Mouse (Mus musculus): ENCODE measurements around the gene Chid1. TPM values are rescaled to one million over a fixed set of nuclear protein-coding genes. Genes with fewer than 3 reads are reported as not detected.

Gene Chid1
- polyA plus RNA-seq, 1 experiment from 2014 or later = 54.4 TPM

DNA sequence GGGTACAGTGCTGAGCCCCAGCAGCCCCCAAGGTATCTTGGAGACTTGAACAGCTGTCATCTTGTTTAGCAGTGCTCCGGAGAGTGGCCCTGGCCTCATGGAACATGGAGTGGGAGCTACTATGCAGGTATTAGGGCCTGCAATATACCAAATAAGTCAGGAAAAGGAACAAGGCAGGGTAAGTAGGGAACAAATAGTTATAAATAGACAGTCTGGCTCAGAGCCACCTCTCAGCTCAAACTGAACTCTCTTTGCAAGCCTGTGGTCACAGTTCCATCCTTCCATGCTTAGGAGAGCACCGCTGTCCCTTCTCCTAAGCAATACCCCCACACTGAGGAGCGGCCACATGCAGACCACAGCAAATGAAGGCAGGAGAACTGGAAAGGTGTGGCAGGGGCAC, 42.1 kb downstream of the Chid1 start:
- H3K4me1 ChIP-seq = no peaks in the 10 kb centered on the region
- H3K27me3 ChIP-seq (replicated peaks) = no peaks in the 10 kb centered on the region
- H3K36me3 ChIP-seq = peaks cover 48% of the 10 kb centered on the region
- no peaks in the 10 kb centered on the region for H3K9me3 ChIP-seq (replicated peaks)
- H3K27ac ChIP-seq (replicated peaks) = no peak overlapping the region
- no peak overlapping the region for H3K4me3 ChIP-seq (replicated peaks)
- WGBS = 98% methylated on average over 3 of the region's 3 CpGs
- H3K9ac ChIP-seq (replicated peaks) = no peak overlapping the region
- ATAC-seq (ENCODE audit: low FRiP score) = no peak
- H3K4me2 ChIP-seq = no peak overlapping the region

DNA sequence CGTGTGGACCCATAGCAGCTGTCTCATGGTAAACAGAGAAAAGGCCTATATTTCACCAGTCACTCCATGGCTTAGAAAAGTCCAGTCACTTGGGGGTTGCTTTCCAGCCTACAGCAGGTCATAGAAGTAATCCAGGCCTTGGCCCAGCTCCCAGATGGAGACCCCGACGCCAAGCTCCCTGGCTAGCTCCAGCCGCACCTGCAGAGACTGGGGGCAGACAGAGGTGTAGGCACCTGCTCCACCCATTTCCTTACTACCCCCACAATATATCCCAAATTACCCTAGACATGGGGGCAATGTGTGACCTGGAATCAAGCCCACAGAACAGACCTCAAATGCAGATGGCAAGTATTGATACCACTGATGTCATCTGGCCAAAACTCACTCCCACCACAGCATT, 43.7 kb downstream of the Chid1 start:
- Histone ChIP-seq H3K9me3 (replicated peaks) (no peaks in the 10 kb centered on the region), H3K4me3 (replicated peaks) (no peak overlapping the region), H3K36me3 (peaks cover 58% of the 10 kb centered on the region)

DNA sequence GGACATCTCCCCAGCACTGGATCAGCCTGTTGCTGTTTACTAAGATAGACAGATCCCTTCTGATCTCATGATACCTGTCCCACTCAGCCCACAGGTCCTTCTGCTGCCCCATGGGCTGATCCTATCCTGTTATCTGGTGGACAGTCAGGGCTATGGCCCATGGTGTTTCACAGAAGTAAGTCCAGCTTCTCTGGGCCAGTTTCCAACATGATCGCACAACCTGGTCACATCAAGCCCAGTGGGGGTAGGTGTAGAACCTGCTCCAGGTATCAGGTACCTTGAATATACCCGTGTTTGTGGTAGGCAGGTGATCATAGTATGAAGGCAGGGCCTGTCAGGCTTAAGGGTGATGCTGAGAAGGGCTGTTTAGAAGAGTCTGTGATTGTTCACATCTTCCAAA, 44.3 kb downstream of the Chid1 start:
- Histone ChIP-seq H3K36me3 (peaks cover 58% of the 10 kb centered on the region), H3K9ac (replicated peaks) (no peak overlapping the region), H3K4me2 (no peak overlapping the region), H3K4me3 (replicated peaks) (no peak overlapping the region), H3K27ac (replicated peaks) (no peak overlapping the region), H3K4me1 (no peaks in the 10 kb centered on the region), H3K27me3 (replicated peaks) (no peaks in the 10 kb centered on the region), H3K9me3 (replicated peaks) (no peaks in the 10 kb centered on the region)
- WGBS = 88% methylated on average over 2 of the region's 2 CpGs
- no peak for ATAC-seq (ENCODE audit: low FRiP score)

More for the DNA sequence above, 43.7 kb downstream of the Chid1 start:
- Histone ChIP-seq H3K27me3 (replicated peaks) (no peaks in the 10 kb centered on the region), H3K9ac (replicated peaks) (no peak overlapping the region), H3K4me1 (no peaks in the 10 kb centered on the region), H3K27ac (replicated peaks) (no peak overlapping the region), H3K4me2 (no peak overlapping the region)
- WGBS = 93% methylated on average over 4 of the region's 4 CpGs
- no peak for ATAC-seq (ENCODE audit: low FRiP score)

DNA sequence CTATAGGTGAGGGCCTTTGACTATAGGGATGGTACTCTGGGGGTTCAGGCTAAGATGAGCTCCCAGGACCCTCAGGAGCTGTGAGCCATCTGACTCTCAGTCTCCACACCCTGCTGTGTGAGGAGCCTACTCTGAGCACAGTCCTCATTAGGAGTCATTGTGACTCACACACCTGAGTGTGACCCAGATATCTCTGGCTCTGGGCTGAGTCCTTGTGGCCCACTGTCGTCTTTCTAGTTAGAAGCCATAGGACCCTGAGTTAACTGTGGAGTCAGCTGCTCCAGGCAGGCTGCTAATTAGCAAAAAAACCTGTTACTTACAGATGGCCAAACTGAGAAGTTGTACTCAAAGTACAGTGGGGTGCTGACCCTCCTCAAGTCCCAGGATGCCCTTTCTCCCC, 45.9 kb downstream of the Chid1 start:
- H3K9ac ChIP-seq (replicated peaks) = no peak overlapping the region
- H3K4me2 ChIP-seq = no peak overlapping the region
- no peaks in the 10 kb centered on the region for H3K4me1 ChIP-seq
- ATAC-seq (ENCODE audit: low FRiP score) = no peak
- no peak overlapping the region for H3K4me3 ChIP-seq (replicated peaks)
- 90% methylated on average over 1 of the region's 1 CpGs for WGBS
- no peaks in the 10 kb centered on the region for H3K27me3 ChIP-seq (replicated peaks)
- no peaks in the 10 kb centered on the region for H3K9me3 ChIP-seq (replicated peaks)
- H3K36me3 ChIP-seq = peaks cover 52% of the 10 kb centered on the region
- no peak overlapping the region for H3K27ac ChIP-seq (replicated peaks)

DNA sequence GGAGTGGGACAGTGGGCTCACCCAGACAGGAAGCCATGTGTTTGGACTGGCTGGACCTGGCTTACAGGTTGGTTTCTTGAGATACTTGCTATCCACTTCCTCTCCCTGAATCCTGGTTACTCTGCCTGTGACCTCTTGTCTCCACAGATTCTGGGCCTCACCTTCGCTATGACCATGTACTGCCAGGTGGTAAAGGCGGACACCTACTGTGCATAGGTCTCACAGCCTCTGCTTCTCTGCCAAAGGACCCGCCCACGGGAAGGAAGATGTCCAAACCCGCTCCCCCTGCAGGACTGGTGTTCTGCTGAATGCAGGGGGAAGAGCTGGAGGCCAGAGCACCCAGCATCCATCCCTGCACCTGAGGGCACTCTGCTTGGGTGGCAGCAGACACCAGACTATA, 46.9 kb downstream of the Chid1 start:
- 92% methylated on average over 5 of the region's 5 CpGs for WGBS
- Histone ChIP-seq H3K4me1 (no peaks in the 10 kb centered on the region), H3K27ac (replicated peaks) (no peak overlapping the region), H3K4me2 (no peak overlapping the region), H3K9me3 (replicated peaks) (no peaks in the 10 kb centered on the region), H3K27me3 (replicated peaks) (no peaks in the 10 kb centered on the region), H3K9ac (replicated peaks) (no peak overlapping the region), H3K4me3 (replicated peaks) (no peak overlapping the region), H3K36me3 (peaks cover 42% of the 10 kb centered on the region)
- no peak for ATAC-seq (ENCODE audit: low FRiP score)

DNA sequence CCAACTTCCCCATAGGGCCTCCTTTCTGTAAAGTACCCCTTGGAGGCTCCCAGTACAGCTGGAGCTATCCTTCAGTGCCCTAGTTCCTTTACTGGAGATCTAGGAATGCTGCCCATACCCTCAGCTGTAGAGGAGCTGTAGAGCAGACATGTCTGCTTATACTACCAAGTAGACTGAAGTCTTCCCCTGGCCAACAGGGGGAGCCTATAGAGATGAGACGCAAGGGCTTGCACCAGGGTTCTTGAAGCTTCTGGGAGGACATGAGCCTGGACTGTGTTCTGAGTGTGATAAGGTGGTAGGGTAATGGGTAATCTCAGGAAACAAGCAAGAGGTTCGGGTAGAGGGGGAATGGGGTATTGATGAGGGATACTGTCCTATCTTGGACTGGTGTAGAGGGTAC, 48.5 kb downstream of the Chid1 start:
- Histone ChIP-seq H3K4me2 (no peak overlapping the region), H3K4me1 (no peaks in the 10 kb centered on the region), H3K36me3 (peaks cover 38% of the 10 kb centered on the region), H3K4me3 (replicated peaks) (no peak overlapping the region), H3K9ac (replicated peaks) (no peak overlapping the region), H3K27me3 (replicated peaks) (no peaks in the 10 kb centered on the region), H3K27ac (replicated peaks) (no peak overlapping the region), H3K9me3 (replicated peaks) (no peaks in the 10 kb centered on the region)
- no peak for ATAC-seq (ENCODE audit: low FRiP score)
- WGBS = 83% methylated on average over 2 of the region's 2 CpGs

DNA sequence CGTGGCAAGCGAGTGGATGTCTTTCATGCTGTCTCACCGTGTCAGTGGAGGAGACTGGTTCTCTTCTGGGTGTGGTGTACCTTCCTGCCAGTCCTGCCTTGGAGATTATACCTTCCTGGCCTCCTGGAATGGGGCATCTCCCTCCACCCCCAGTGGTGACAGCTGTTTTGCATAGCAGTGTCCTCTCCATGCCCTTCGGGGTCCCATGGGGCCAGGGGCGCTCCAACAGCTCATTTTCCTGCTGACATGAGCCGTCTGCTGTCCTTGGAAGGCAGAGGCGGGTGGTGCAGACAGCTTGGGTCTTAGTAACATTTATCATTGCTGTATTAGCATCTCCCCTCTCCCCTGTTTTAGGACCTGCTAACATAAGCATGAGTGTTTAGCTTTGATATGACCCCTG, 52.5 kb downstream of the Chid1 start:
- no peak overlapping the region for H3K27ac ChIP-seq (replicated peaks)
- WGBS = 64% methylated on average over 7 of the region's 7 CpGs
- H3K36me3 ChIP-seq = peaks cover 12% of the 10 kb centered on the region
- peaks cover 34% of the 10 kb centered on the region for H3K4me1 ChIP-seq
- H3K4me2 ChIP-seq = no peak overlapping the region
- no peaks in the 10 kb centered on the region for H3K9me3 ChIP-seq (replicated peaks)
- 0 out of 2 replicates have a peak, but pooled peaks cover 5% of the 10 kb centered on the region for H3K27me3 ChIP-seq (replicated peaks)
- ATAC-seq (ENCODE audit: low FRiP score) = no peak
- no peak overlapping the region for H3K9ac ChIP-seq (replicated peaks)
- no peak overlapping the region for H3K4me3 ChIP-seq (replicated peaks)

DNA sequence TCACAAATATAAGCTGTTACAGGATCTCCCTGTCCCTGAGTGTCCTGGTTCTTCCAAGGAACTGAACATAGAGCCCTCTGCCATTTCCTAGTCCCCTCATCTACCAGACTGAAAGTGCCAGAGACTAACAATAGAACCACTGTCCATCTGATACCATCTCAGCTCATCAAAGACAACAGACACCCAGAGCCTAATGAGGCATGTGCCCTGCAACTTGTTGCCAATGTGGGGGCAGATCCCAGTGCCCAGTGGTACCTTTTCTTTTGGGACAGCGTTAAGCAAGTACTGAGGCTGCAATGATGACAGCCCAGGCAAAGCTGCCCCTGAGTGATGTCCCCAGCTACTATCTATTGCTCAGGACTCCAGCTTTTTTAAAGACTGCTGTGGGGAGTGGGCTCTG, 53.4 kb downstream of the Chid1 start:
- peaks cover 39% of the 10 kb centered on the region for H3K4me1 ChIP-seq
- no peak for ATAC-seq (ENCODE audit: low FRiP score)
- peaks cover 3% of the 10 kb centered on the region for H3K36me3 ChIP-seq
- H3K9me3 ChIP-seq (replicated peaks) = no peaks in the 10 kb centered on the region
- no peak overlapping the region for H3K27ac ChIP-seq (replicated peaks)
- WGBS = 93% methylated on average over 1 of the region's 1 CpGs
- H3K27me3 ChIP-seq (replicated peaks) = 0 out of 2 replicates have a peak, but pooled peaks cover 5% of the 10 kb centered on the region
- H3K4me2 ChIP-seq = no peak overlapping the region
- H3K9ac ChIP-seq (replicated peaks) = no peak overlapping the region
- no peak overlapping the region for H3K4me3 ChIP-seq (replicated peaks)

DNA sequence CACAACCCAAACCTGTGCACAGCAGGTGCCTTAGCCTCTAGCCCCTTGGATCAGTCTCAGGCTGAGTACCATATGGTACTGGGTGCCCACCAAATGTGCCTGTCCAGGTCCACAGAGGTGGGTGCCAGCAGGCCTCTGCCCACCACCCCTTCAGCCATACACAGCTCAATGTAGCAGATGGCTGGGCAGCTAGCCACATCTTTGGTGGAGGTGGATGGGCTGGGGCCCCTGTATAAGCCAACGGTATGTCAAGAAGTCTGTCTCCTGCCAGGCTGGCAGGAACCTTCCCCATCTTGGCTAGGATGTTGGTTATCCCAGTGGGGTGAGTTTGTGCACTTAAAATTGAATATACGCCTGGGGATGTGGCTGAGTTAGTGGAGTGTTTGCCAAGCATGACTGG, 54.1 kb downstream of the Chid1 start:
- peaks cover 46% of the 10 kb centered on the region for H3K4me1 ChIP-seq
- H3K4me2 ChIP-seq = no peak overlapping the region
- no peak for ATAC-seq (ENCODE audit: low FRiP score)
- H3K36me3 ChIP-seq = no peaks in the 10 kb centered on the region
- 82% methylated on average over 2 of the region's 2 CpGs for WGBS
- H3K27ac ChIP-seq (replicated peaks) = no peak overlapping the region
- no peak overlapping the region for H3K9ac ChIP-seq (replicated peaks)
- H3K4me3 ChIP-seq (replicated peaks) = no peak overlapping the region
- H3K9me3 ChIP-seq (replicated peaks) = no peaks in the 10 kb centered on the region
- H3K27me3 ChIP-seq (replicated peaks) = 0 out of 2 replicates have a peak, but pooled peaks cover 5% of the 10 kb centered on the region

DNA sequence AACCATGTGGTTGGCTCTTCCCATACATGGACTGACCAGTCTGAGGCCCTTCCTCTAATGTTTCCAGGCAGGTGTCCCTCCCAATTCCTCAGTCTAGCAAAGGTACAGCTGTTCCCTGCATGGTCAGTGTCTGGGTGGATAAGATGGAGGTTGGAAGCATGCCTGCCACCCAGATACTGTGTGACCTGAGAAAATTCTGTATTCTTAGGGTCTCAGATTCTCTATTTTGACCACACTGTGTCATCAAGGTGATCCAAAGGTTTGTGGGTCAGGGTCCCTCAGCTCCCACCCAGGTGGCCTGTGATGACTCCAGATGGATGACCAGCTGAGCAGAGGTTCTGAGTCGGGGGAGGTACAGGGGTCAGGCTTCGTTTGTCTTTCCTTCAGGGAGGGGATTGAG, 54.5 kb downstream of the Chid1 start:
- H3K4me1 ChIP-seq = peaks cover 49% of the 10 kb centered on the region
- ATAC-seq (ENCODE audit: low FRiP score) = no peak
- H3K27ac ChIP-seq (replicated peaks) = no peak overlapping the region
- no peak overlapping the region for H3K4me3 ChIP-seq (replicated peaks)
- 0 out of 2 replicates have a peak, but pooled peaks cover 5% of the 10 kb centered on the region for H3K27me3 ChIP-seq (replicated peaks)
- no peaks in the 10 kb centered on the region for H3K9me3 ChIP-seq (replicated peaks)
- 58% methylated on average over 2 of the region's 2 CpGs for WGBS
- no peaks in the 10 kb centered on the region for H3K36me3 ChIP-seq
- H3K4me2 ChIP-seq = no peak overlapping the region
- H3K9ac ChIP-seq (replicated peaks) = no peak overlapping the region

DNA sequence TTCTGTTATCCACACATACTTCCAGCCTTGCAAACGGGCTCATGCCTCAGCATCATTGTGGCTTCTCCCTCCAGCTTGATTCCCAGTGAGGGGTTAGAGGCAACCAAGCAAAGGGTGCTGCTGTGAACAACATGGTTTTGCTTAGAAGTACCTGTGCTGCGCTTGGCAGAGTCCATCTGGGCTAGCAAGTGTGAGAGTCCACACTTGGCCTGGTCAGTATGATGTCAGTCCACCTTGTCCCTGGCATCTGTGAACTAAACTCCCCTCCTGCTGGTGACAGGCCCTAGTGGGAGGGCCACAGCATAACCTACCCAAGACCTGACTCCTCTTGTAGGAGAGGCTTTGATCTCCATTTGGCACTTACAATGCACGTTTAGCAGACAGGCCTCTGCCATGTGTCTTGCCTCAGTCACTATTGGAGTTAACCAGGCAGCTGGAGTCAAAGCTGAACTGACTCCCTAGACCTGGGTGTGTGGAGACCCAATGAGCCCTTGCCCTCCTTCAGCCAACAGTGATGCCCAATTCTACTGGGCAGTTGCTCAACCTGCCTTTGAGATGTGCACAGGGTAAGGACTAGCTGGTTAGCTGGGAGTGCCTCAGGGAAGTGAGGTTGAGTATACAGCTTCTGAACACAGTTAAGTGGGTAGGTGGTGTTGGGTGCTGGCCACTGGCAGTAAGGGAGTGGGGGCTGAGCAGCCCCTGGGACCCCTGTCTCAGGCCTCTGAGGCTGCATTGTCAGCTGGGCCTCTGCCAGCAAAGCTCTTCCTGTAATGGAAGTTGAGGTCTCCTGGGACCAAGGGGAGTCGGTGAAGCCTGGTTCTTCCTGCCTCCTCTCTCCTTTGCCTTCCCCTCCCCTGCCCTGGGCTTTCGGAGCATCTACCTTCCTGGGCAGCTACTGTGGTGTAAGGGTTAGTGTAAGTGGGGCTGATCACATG, 55.2 kb downstream of the Chid1 start:
- H3K4me1 ChIP-seq = peaks cover 49% of the 10 kb centered on the region
- no peaks in the 10 kb centered on the region for H3K9me3 ChIP-seq (replicated peaks)
- H3K4me3 ChIP-seq (replicated peaks) = no peak overlapping the region
- H3K27ac ChIP-seq (replicated peaks) = no peak overlapping the region
- H3K36me3 ChIP-seq = no peaks in the 10 kb centered on the region
- H3K27me3 ChIP-seq (replicated peaks) = 0 out of 2 replicates have a peak, but pooled peaks cover 7% of the 10 kb centered on the region
- H3K9ac ChIP-seq (replicated peaks) = no peak overlapping the region; the same call in 1 of the 2 replicates
- 69% methylated on average over 5 of the region's 5 CpGs for WGBS
- ATAC-seq (ENCODE audit: low FRiP score) = no peak
- H3K4me2 ChIP-seq = peak overlapping the region; percentile 80

DNA sequence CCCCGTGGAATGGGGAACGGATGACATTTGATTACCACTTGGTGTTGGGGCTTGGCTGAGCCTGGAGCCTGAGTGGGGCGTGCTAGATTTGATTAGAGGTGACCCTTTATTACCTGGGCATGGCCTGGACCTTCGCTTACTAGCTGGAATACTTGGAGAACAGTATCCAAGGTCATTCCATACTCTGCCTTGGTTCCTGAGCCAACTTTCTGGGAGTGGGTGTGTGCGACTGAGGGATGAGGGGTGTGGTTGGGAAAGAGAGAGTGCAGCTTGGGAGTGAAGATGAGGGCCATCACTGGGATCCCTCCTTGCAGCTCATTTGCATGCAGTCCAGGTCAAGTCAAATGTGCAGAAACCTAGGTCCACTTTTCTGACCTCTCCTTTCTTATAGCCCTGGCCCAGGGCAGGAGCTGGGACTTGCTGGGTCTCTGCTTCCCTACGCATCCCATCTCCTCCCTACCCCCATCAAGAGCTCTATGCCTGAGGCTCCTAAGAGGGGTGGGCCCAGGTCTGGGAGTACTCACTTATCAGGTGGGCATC, 56.5 kb downstream of the Chid1 start:
- H3K27me3 ChIP-seq (replicated peaks) = 0 out of 2 replicates have a peak, but pooled peaks cover 7% of the 10 kb centered on the region
- H3K4me2 ChIP-seq = peak overlapping the region; percentile 80
- H3K4me3 ChIP-seq (replicated peaks) = peak overlapping the region; percentile 62
- H3K27ac ChIP-seq (replicated peaks) = no peak overlapping the region
- no peaks in the 10 kb centered on the region for H3K36me3 ChIP-seq
- no peak for ATAC-seq (ENCODE audit: low FRiP score)
- peaks cover 49% of the 10 kb centered on the region for H3K4me1 ChIP-seq
- peak overlapping the region; percentile 31; the same call in 1 of the 2 replicates for H3K9ac ChIP-seq (replicated peaks)
- no peaks in the 10 kb centered on the region for H3K9me3 ChIP-seq (replicated peaks)
- WGBS = 80% methylated on average over 6 of the region's 6 CpGs
